Mouse (Mus musculus): ENCODE measurements around the gene Olfr1102. TPM values are rescaled to one million over a fixed set of nuclear protein-coding genes. Genes with fewer than 3 reads are reported as not detected.

Olfr1102 gene
- polyA plus RNA-seq (2015; fragmentation: Nextera tagmentation; extraction: Ambion mirVana), result not detected in 2 replicates

DNA sequence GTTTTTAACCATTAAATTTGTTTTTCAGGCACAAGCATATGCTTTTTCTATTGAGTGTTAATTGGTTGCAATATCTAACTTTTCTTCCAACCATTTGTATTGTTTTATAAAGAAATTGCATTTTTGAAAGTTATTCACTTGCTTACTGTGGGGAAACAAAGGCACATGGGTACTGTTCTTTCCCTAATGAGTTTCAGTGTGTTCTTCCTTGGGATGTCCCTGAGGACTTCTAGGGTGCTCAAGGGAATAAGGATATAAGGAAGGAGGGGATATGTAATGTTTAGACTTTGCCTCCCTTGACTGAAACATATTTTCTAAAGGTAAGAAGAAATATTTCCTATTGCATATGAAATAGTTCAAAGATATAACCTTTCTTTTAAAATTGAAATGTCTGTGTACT lies at the start of gene Olfr1102:
Olfr1102 (plus strand) TSS at position 301 of the 400 bp plus-strand sequence.
- ATAC-seq (replicated peaks; ENCODE audit: low FRiP score), result no peak
- Histone ChIP-seq H3K27me3 (no peaks in the 10 kb centered on the region), H3K9me3 (replicated peaks) (no peaks in the 10 kb centered on the region), H3K27ac (no peak within 1 kb of the TSS), H3K4me2 (no peak within 1 kb of the TSS), H3K36me3 (no peaks in the 10 kb centered on the region), H3K4me3 (replicated peaks) (no peak within 1 kb of the TSS), H3K9ac (no peak within 1 kb of the TSS), H3K4me1 (no peaks in the 10 kb centered on the region)

DNA sequence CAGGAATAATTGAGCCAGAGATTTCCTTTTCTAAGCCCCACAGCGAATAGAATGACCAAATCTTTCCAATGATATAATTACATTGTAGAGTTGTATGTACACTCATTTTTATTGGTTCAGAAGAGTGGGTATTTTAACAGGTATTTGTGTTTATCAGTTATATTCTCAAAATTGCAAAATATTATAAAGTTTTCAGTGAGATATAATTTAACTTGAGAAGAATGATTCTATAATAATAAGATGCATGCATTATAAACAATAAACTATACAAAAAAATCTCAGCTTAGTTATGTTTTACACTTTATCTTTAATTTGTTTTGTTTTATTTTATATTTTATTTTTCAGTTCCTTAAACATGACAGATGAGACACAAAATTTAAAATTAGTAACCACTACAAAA lies 37.6 kb upstream of the Olfr1102 start, which contains the start of gene Olfr1099:
Olfr1099 (minus strand) TSS at position 101 of the 400 bp plus-strand sequence.
- Histone ChIP-seq H3K9ac (no peak within 1 kb of the TSS), H3K4me1 (no peaks in the 10 kb centered on the region), H3K27ac (no peak within 1 kb of the TSS), H3K36me3 (no peaks in the 10 kb centered on the region), H3K27me3 (no peaks in the 10 kb centered on the region), H3K9me3 (replicated peaks) (no peaks in the 10 kb centered on the region), H3K4me3 (replicated peaks) (no peak within 1 kb of the TSS), H3K4me2 (no peak within 1 kb of the TSS)
- WGBS, result 85% methylated on average over 1 of the region's 1 CpGs
- ATAC-seq (replicated peaks; ENCODE audit: low FRiP score), result no peak

- Histone ChIP-seq H3K4me3 (replicated peaks) (no peak within 1 kb of the TSS), H3K4me2 (no peak within 1 kb of the TSS), H3K36me3 (no peaks in the 10 kb centered on the region), H3K9me3 (replicated peaks) (no peaks in the 10 kb centered on the region), H3K4me1 (no peaks in the 10 kb centered on the region), H3K9ac (no peak within 1 kb of the TSS), H3K27me3 (no peaks in the 10 kb centered on the region), H3K27ac (no peak within 1 kb of the TSS)
- 79% methylated on average over 3 of the region's 3 CpGs for WGBS
- no peak for ATAC-seq (replicated peaks; ENCODE audit: low FRiP score)
Measured at GRCm38 (mm10) chr2:86979854-86980253, 18.3 kb upstream of the Olfr1102 start, which contains the start of gene Olfr1100. Gene Olfr1100 (minus strand): TSS chr2:86979954.

GRCm38 (mm10) chr2:86991121-86991520 lies 7.1 kb upstream of the Olfr1102 start, which contains the start of gene Olfr1101:
Gene Olfr1101 (minus strand): TSS chr2:86991221.
- H3K27ac ChIP-seq, result no peak within 1 kb of the TSS
- no peaks in the 10 kb centered on the region for H3K36me3 ChIP-seq
- no peak for ATAC-seq (replicated peaks; ENCODE audit: low FRiP score)
- 81% methylated on average over 3 of the region's 3 CpGs for WGBS
- no peak within 1 kb of the TSS for H3K4me2 ChIP-seq
- no peaks in the 10 kb centered on the region for H3K4me1 ChIP-seq
- no peaks in the 10 kb centered on the region for H3K27me3 ChIP-seq
- H3K9me3 ChIP-seq (replicated peaks), result no peaks in the 10 kb centered on the region
- no peak within 1 kb of the TSS for H3K4me3 ChIP-seq (replicated peaks)
- no peak within 1 kb of the TSS for H3K9ac ChIP-seq

DNA sequence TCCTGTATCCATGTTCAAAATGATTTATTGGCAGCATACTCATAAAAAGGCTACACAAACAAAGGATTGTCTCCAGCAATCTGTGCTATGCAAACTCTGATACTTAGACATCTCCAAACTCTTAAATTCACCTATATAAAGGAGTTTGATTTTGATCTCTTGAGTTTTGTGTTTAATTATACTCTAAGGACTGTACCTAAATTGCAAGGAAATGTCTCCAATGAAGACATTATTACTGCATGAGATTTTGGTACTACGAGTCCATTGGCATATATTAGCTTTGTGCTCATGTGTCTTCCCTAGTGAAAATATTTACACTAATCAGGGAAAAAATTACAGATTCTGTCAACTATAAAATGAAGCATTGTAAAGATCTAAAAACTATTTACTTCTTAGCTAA lies 28.8 kb downstream of the Olfr1102 start, which contains the start of gene Olfr1104:
Olfr1104 (minus strand) TSS at position 101 of the 400 bp plus-strand sequence.
- no peak within 1 kb of the TSS for H3K4me2 ChIP-seq
- WGBS, result 74% methylated on average over 1 of the region's 1 CpGs
- H3K9ac ChIP-seq, result no peak within 1 kb of the TSS
- no peak within 1 kb of the TSS for H3K4me3 ChIP-seq (replicated peaks)
- no peaks in the 10 kb centered on the region for H3K27me3 ChIP-seq
- no peaks in the 10 kb centered on the region for H3K9me3 ChIP-seq (replicated peaks)
- H3K36me3 ChIP-seq, result no peaks in the 10 kb centered on the region
- ATAC-seq (replicated peaks; ENCODE audit: low FRiP score), result no peak
- no peaks in the 10 kb centered on the region for H3K4me1 ChIP-seq
- H3K27ac ChIP-seq, result no peak within 1 kb of the TSS

DNA sequence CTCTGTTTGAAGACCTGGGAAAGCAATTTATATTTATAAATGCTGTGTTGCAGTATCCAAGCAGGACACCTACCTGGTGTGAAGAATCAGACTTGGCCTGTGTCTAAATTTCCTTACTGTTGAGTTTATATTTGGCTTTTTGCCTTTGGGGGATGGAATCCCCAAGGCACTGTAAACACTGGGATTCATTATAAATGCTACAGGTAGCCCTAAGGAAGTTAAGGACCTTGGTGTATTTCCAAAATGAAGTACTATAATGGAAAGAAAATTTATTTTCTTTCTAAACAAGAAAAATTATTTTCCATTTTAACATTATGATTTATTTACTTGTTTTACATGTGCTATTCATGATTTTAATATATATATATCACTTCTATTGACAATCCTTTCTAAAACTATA lies 38.2 kb downstream of the Olfr1102 start, which contains the start of gene Olfr1105:
Olfr1105 (minus strand) TSS at position 101 of the 400 bp plus-strand sequence.
- ATAC-seq (replicated peaks; ENCODE audit: low FRiP score), result no peak
- Histone ChIP-seq H3K4me3 (replicated peaks) (no peak within 1 kb of the TSS), H3K4me1 (no peaks in the 10 kb centered on the region)

DNA sequence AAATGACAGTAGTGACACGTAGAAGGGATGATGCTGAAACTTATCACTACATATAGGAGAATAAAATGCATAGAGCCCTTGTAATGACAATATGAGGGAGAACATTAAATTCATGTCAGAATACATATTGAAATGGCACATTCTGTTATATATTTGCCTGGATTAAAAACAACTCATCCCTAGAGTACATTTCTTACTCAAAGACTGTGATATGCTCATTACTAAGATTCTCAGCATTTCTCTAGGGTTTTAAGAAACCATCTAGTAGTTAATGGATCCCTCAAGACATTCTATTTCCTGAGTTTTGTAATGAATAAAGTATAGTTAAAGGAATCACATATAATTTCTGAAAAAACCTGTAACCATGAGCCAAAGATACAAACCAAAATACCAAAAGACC lies 54.0 kb downstream of the Olfr1102 start, which contains the start of gene Olfr1106:
Olfr1106 (minus strand) TSS at position 101 of the 400 bp plus-strand sequence.
- Histone ChIP-seq H3K4me1 (no peaks in the 10 kb centered on the region), H3K27me3 (no peaks in the 10 kb centered on the region), H3K9me3 (replicated peaks) (no peaks in the 10 kb centered on the region), H3K4me2 (no peak within 1 kb of the TSS), H3K9ac (no peak within 1 kb of the TSS), H3K27ac (no peak within 1 kb of the TSS), H3K4me3 (replicated peaks) (no peak within 1 kb of the TSS), H3K36me3 (no peaks in the 10 kb centered on the region)
- 63% methylated on average over 1 of the region's 1 CpGs for WGBS
- ATAC-seq (replicated peaks; ENCODE audit: low FRiP score), result no peak

More for the DNA sequence above, 38.2 kb downstream of the Olfr1102 start, which contains the start of gene Olfr1105:
- Histone ChIP-seq H3K4me2 (no peak within 1 kb of the TSS), H3K36me3 (no peaks in the 10 kb centered on the region), H3K27me3 (no peaks in the 10 kb centered on the region), H3K9me3 (replicated peaks) (no peaks in the 10 kb centered on the region), H3K9ac (no peak within 1 kb of the TSS), H3K27ac (no peak within 1 kb of the TSS)

Other genes with a start within 250 kb of the Olfr1102 start
- gene Olfr1090, start 239.4 kb upstream of the Olfr1102 start, polyA plus RNA-seq (2015; fragmentation: Nextera tagmentation; extraction: Ambion mirVana), result not detected in 2 replicates
- not detected in 2 replicates for gene Olfr1093, start 215.9 kb upstream of the Olfr1102 start, polyA plus RNA-seq (2015; fragmentation: Nextera tagmentation; extraction: Ambion mirVana)
- gene Olfr141, start 188.4 kb upstream of the Olfr1102 start, polyA plus RNA-seq (2015; fragmentation: Nextera tagmentation; extraction: Ambion mirVana), result not detected in 2 replicates
- gene Olfr1094, start 173.7 kb upstream of the Olfr1102 start, polyA plus RNA-seq (2015; fragmentation: Nextera tagmentation; extraction: Ambion mirVana), result not detected in 2 replicates
- not detected in 2 replicates for gene Olfr1095, start 146.7 kb upstream of the Olfr1102 start, polyA plus RNA-seq (2015; fragmentation: Nextera tagmentation; extraction: Ambion mirVana)
- not detected in 2 replicates for gene Gm13723, start 123.6 kb upstream of the Olfr1102 start, polyA plus RNA-seq (2015; fragmentation: Nextera tagmentation; extraction: Ambion mirVana)
- gene Olfr1097, start 106.2 kb upstream of the Olfr1102 start, polyA plus RNA-seq (2015; fragmentation: Nextera tagmentation; extraction: Ambion mirVana), result not detected in 2 replicates
- gene Olfr1098, start 73.9 kb upstream of the Olfr1102 start, polyA plus RNA-seq (2015; fragmentation: Nextera tagmentation; extraction: Ambion mirVana), result not detected in 2 replicates
- gene Olfr1099, start 37.7 kb upstream of the Olfr1102 start, polyA plus RNA-seq (2015; fragmentation: Nextera tagmentation; extraction: Ambion mirVana), result not detected in 2 replicates
- gene Olfr1100, start 18.4 kb upstream of the Olfr1102 start, polyA plus RNA-seq (2015; fragmentation: Nextera tagmentation; extraction: Ambion mirVana), result not detected in 2 replicates
- not detected in 2 replicates for gene Olfr1101, start 7.2 kb upstream of the Olfr1102 start, polyA plus RNA-seq (2015; fragmentation: Nextera tagmentation; extraction: Ambion mirVana)
- not detected in 2 replicates for gene Olfr1104, start 28.7 kb downstream of the Olfr1102 start, polyA plus RNA-seq (2015; fragmentation: Nextera tagmentation; extraction: Ambion mirVana)
- gene Olfr1105, start 38.1 kb downstream of the Olfr1102 start, polyA plus RNA-seq (2015; fragmentation: Nextera tagmentation; extraction: Ambion mirVana), result not detected in 2 replicates
- gene Olfr1106, start 53.9 kb downstream of the Olfr1102 start, polyA plus RNA-seq (2015; fragmentation: Nextera tagmentation; extraction: Ambion mirVana), result not detected in 2 replicates
- gene Olfr1107, start 77.4 kb downstream of the Olfr1102 start, polyA plus RNA-seq (2015; fragmentation: Nextera tagmentation; extraction: Ambion mirVana), result not detected in 2 replicates
- gene Olfr1109, start 97.6 kb downstream of the Olfr1102 start, polyA plus RNA-seq (2015; fragmentation: Nextera tagmentation; extraction: Ambion mirVana), result not detected in 2 replicates
- gene Olfr259, start 116.2 kb downstream of the Olfr1102 start, polyA plus RNA-seq (2015; fragmentation: Nextera tagmentation; extraction: Ambion mirVana), result not detected in 2 replicates
- not detected in 2 replicates for gene Olfr1110, start 141.9 kb downstream of the Olfr1102 start, polyA plus RNA-seq (2015; fragmentation: Nextera tagmentation; extraction: Ambion mirVana)
- gene Olfr1111, start 154.2 kb downstream of the Olfr1102 start, polyA plus RNA-seq (2015; fragmentation: Nextera tagmentation; extraction: Ambion mirVana), result not detected in 2 replicates
- gene Olfr1112, start 189.4 kb downstream of the Olfr1102 start, polyA plus RNA-seq (2015; fragmentation: Nextera tagmentation; extraction: Ambion mirVana), result not detected in 2 replicates
- not detected in 2 replicates for gene Olfr1113, start 210.6 kb downstream of the Olfr1102 start, polyA plus RNA-seq (2015; fragmentation: Nextera tagmentation; extraction: Ambion mirVana)
- not detected in 2 replicates for gene Olfr1115, start 249.6 kb downstream of the Olfr1102 start, polyA plus RNA-seq (2015; fragmentation: Nextera tagmentation; extraction: Ambion mirVana)

Data from kidney, embryonic 15.5 days (tissue).